Mouse (Mus musculus): ENCODE results near the gene Socs2. TPM values are rescaled to one million over a fixed set of nuclear protein-coding genes. Genes with fewer than 3 reads are reported as not detected.

The Socs2 gene
- polyA plus RNA-seq (2016; fragmentation: Nextera tagmentation; extraction: Ambion mirVana) = 82.8 and 85.0 TPM in 2 replicates

DNA sequence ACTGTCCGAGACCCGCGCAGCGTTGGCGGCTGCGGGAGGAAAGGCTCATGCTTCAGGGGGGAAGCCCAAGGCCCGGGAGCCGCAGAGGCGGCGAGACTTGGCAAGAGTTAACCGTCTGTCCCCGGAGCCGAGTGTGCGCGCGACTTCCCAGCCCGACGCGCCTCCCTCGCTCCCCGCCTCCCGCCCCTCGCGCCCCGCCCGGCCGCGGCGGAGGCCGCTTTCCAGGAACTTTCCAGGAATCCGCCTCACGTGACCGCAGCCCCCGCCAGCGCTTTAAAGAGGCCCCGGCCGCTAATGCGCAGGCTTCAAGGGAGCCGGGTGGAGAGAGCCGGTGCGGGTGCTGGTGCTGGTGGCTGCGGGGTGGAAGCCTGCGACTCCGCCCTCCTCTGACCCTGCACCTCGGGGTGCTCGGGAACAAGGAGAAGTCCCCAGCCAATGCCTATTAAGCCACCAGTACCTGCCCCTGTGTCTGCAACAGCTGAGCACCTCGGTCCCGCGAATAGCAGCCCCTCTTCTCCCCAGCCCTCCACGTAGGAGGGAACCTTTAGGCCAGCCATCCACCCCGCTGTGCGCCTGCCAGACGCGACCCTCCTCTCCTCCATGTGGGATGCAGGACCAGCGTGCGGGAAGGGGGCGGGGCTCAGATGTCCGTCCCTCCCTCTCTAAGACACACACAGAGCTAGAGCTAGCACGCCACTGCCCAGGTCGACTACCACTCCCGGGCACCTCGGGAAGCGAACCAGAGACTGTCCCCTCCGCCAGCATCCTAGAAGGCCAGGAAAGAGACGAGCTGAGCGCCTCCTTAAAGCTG, at the start of gene Socs2:
Gene Socs2, minus strand, starts transcription at position 496 of the 811 bp plus-strand sequence.
- H3K27ac ChIP-seq = peak within 1 kb of the TSS; percentile 90

DNA sequence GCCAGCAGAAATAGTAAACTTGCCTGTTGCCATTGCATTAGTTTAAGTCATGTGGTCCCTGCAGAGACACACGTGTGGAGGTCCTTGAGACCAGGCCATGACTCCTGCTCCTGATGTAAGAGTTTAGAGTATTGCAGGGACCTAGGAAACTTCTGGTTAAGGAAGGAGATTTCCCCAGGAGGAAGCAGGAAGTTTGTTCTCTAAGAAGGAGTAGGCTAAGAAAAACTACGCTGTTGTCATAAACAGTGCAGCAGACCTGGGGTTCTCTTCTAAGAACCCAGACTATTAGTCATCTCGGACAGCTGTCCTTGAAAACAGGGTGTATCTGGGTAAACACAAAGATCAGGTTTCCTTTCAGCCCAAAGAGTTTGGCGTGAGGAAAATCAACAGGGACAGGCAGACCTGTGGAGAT, 48.5 kb upstream of the Socs2 start:
- no peak for ATAC-seq (ENCODE audit: low FRiP score)
- Histone ChIP-seq H3K27ac (no peak overlapping the region), H3K27me3 (no peaks in the 10 kb centered on the region), H3K36me3 (no peaks in the 10 kb centered on the region), H3K4me3 (no peak overlapping the region), H3K9me3 (replicated peaks) (no peaks in the 10 kb centered on the region), H3K9ac (no peak overlapping the region), H3K4me1 (no peaks in the 10 kb centered on the region), H3K4me2 (replicated peaks) (no peak overlapping the region)
- WGBS = 58% methylated on average over 4 of the region's 4 CpGs

More for the DNA sequence above, at the start of gene Socs2:
- H3K4me2 ChIP-seq (replicated peaks) = peak within 1 kb of the TSS; percentile 96
- no peaks in the 10 kb centered on the region for H3K9me3 ChIP-seq (replicated peaks)
- peak within 1 kb of the TSS; percentile 83 for H3K9ac ChIP-seq
- 0 out of 2 replicates have a peak, but pooled peaks cover 11% of the 10 kb centered on the region for H3K27me3 ChIP-seq
- ATAC-seq (ENCODE audit: low FRiP score) = peak; percentile 86
- peaks cover 14% of the 10 kb centered on the region for H3K4me1 ChIP-seq
- WGBS = under 1% methylated on average over 52 of the region's 66 CpGs
- no peaks in the 10 kb centered on the region for H3K36me3 ChIP-seq
- peak within 1 kb of the TSS; percentile 68 for H3K4me3 ChIP-seq

DNA sequence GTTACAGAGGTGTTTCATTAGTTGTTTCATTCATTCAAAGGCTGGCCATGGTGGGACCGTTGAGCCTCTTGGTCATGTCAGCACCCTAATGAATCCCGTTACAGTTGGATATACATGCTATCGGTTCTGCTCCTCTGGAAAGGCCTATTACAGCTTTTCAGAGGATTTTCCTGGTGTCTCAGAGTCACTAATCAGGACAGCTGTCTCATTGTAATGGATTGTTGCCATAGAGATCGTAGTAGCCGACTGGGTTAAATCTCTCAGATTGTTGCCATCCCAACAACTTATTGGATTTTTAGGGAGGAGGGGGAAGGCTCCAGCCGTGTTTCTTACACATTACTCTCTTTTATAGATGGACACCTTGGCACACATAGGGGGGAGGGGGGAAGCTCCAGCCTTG, 47.5 kb upstream of the Socs2 start:
- no peaks in the 10 kb centered on the region for H3K4me1 ChIP-seq
- no peak for ATAC-seq (ENCODE audit: low FRiP score)
- H3K27ac ChIP-seq = no peak overlapping the region
- no peak overlapping the region for H3K9ac ChIP-seq
- H3K9me3 ChIP-seq (replicated peaks) = no peaks in the 10 kb centered on the region
- no peaks in the 10 kb centered on the region for H3K27me3 ChIP-seq
- H3K4me3 ChIP-seq = no peak overlapping the region
- no peaks in the 10 kb centered on the region for H3K36me3 ChIP-seq
- 68% methylated on average over 6 of the region's 6 CpGs for WGBS
- no peak overlapping the region for H3K4me2 ChIP-seq (replicated peaks)

DNA sequence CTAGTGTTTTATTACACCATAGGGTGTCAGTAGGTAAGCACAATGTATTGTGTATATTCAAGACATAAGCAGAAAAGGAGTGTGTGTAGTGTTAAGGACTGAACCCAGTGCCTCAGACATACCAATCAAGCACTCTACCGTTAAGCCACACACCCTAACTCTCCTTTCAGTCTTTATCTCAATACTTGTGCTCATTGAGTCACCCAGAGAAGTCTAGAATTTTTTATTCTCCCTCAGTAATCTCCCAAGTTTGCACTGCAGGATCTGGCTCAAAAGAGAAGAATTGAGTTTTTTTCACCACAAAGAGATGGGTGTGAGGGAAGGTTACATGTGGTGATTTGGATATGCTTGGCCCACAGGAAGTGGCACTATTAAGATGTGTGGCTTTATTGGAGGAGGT, 45.3 kb upstream of the Socs2 start:
- 81% methylated on average over 1 of the region's 1 CpGs for WGBS
- Histone ChIP-seq H3K27ac (no peak overlapping the region), H3K4me1 (no peaks in the 10 kb centered on the region), H3K4me2 (replicated peaks) (no peak overlapping the region), H3K9me3 (replicated peaks) (no peaks in the 10 kb centered on the region), H3K9ac (no peak overlapping the region), H3K27me3 (no peaks in the 10 kb centered on the region), H3K4me3 (no peak overlapping the region), H3K36me3 (no peaks in the 10 kb centered on the region)
- ATAC-seq (ENCODE audit: low FRiP score) = no peak

DNA sequence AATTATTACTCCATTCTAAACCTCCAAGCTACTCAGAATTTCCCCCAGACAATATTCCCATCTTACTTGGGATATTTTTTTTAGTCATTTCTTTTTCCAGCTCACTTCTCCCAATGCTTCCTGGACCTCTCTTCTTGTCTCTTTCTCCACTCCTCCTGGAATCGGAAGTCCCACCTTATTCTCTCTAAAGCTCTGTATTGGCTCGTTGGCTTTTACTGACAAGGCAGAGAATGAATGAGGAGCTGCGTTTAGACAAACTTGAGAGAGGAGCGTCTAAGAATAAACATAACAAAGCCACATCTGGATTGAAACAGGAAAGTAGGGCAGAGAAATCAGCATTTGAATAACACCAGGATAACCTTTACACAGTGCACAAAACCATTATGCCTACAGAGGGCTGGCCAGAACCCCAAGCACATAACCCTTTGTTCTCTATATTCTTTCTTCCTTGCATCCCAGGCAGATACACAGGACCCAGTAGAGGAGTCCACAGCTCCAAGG, 44.1 kb upstream of the Socs2 start:
- Histone ChIP-seq H3K27ac (no peak overlapping the region), H3K9ac (no peak overlapping the region), H3K9me3 (replicated peaks) (no peaks in the 10 kb centered on the region), H3K4me2 (replicated peaks) (no peak overlapping the region), H3K27me3 (no peaks in the 10 kb centered on the region), H3K36me3 (no peaks in the 10 kb centered on the region), H3K4me1 (no peaks in the 10 kb centered on the region), H3K4me3 (no peak overlapping the region)
- ATAC-seq (ENCODE audit: low FRiP score) = no peak
- WGBS = 54% methylated on average over 4 of the region's 4 CpGs

DNA sequence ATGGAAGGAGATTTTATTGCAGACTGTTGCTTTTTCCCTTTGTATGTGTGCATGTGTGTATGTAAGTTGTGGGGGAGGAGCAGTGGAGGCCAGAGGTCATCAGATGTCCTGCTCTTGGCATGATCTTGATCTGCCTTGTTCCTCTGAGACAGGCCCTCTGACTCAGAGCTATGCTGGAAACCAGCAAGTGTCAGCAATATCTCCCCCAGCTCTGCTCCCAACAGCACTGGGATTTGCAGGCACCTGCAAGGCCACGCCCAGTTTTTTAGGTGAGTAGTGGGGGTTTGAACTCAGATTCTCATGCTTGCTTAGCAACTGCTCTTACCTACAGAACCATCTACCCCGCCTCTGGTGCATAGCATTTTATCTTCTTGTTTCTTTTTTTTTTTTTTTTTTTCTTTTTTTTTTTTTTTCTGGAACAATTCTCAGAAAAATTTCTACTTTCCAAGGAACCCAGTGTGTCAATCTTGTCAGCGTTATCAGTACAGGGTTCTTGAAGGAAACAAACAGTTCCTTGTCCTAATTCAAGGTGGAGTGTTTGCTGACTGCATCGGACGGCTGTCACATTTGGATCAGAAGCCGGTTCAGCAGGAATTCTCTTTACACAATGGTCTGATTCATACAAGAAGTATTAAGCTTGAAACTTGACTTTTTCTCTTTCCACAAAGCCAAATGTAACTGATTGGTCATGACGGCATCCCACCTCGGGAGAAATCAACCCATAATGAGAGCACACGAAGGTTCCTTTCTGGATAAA, 41.2 kb upstream of the Socs2 start:
- no peak overlapping the region for H3K9ac ChIP-seq
- no peaks in the 10 kb centered on the region for H3K36me3 ChIP-seq
- no peak overlapping the region for H3K4me2 ChIP-seq (replicated peaks)
- H3K4me1 ChIP-seq = no peaks in the 10 kb centered on the region
- 81% methylated on average over 9 of the region's 9 CpGs for WGBS
- no peaks in the 10 kb centered on the region for H3K9me3 ChIP-seq (replicated peaks)
- H3K4me3 ChIP-seq = no peak overlapping the region
- H3K27ac ChIP-seq = no peak overlapping the region
- no peak for ATAC-seq (ENCODE audit: low FRiP score)
- H3K27me3 ChIP-seq = no peaks in the 10 kb centered on the region

DNA sequence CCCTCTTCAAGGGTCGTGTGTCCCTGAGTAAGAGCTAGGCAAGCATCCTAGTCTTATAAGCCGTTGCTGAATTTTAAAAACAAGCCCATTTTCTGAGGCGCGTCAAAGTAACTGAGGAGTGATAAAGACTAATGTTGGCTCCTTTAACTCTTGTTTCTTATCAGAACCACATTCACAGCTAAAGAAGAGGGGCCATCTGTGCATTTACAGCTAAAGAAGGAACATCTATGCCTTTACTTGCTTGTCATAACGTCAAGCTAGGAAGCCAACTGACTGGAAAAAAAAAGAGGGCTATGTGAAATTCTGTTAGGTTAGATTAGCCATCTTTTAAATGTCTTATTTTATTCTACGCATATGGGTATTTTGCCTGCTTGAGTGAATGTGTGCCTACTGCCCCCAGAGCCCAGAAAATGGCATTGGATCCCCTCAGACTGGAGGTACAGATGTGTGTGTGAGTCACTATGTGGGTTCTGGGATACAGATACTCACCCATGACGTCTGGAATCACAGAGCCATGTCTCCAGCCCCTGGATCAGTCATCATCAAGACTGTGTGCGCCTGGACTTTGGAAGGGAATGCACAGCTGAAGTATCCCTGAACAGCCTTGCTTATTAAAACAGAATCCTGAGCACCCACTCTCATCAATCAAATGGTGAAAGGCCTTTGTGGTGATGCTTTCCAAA, 40.5 kb upstream of the Socs2 start:
- Histone ChIP-seq H3K9ac (no peak overlapping the region), H3K4me2 (replicated peaks) (no peak overlapping the region), H3K27ac (no peak overlapping the region), H3K9me3 (replicated peaks) (no peaks in the 10 kb centered on the region), H3K4me3 (no peak overlapping the region), H3K36me3 (no peaks in the 10 kb centered on the region), H3K27me3 (no peaks in the 10 kb centered on the region), H3K4me1 (no peaks in the 10 kb centered on the region)
- no peak for ATAC-seq (ENCODE audit: low FRiP score)
- WGBS = 88% methylated on average over 8 of the region's 8 CpGs

DNA sequence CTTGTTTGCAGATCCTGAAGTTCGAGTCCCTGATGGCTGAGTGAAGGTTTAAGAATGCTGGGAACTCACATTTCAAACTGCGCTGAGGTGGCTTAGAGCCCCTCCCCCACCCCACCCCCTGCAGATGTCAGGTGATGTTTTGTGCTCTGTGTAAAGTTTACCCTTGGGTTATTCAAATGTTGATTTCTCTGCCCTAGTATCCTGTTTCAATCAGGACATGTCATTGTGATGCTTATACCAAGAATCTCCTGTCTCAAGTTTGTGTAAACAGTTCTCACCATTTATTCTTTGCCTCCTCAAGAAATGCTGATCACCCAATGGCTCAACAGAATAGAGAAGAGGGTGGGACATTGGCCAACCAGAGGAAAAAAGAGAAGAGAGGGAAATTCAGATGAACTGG, 39.1 kb upstream of the Socs2 start:
- H3K36me3 ChIP-seq = no peaks in the 10 kb centered on the region
- no peaks in the 10 kb centered on the region for H3K4me1 ChIP-seq
- no peak overlapping the region for H3K4me2 ChIP-seq (replicated peaks)
- no peaks in the 10 kb centered on the region for H3K27me3 ChIP-seq
- no peak for ATAC-seq (ENCODE audit: low FRiP score)
- no peak overlapping the region for H3K4me3 ChIP-seq
- no peak overlapping the region for H3K9ac ChIP-seq
- no peak overlapping the region for H3K27ac ChIP-seq
- WGBS = 49% methylated on average over 2 of the region's 2 CpGs
- H3K9me3 ChIP-seq (replicated peaks) = no peaks in the 10 kb centered on the region

DNA sequence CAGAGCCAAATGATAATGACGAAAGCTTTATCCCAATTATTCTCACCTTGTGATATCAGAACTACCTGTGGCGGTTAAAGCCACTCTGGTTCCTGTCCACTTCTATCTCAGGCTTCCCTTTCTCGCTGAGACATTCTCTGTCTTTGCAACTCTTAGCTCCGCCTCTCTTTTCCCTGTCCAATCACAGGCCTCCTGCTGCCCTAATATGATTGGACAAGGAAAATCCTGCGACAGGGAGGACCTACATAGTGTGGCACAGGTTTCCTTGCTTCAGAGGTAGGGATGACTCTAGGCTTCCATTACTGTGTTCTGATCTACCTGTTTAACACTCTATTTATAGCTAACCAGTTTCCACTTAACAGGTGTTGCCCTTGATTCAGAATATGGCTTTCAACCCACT, 36.3 kb upstream of the Socs2 start:
- no peak overlapping the region for H3K9ac ChIP-seq
- WGBS = 90% methylated on average over 5 of the region's 5 CpGs
- H3K27ac ChIP-seq = no peak overlapping the region
- no peak for ATAC-seq (ENCODE audit: low FRiP score)
- H3K9me3 ChIP-seq (replicated peaks) = no peaks in the 10 kb centered on the region
- H3K4me2 ChIP-seq (replicated peaks) = no peak overlapping the region
- no peaks in the 10 kb centered on the region for H3K36me3 ChIP-seq
- H3K4me1 ChIP-seq = no peaks in the 10 kb centered on the region
- H3K4me3 ChIP-seq = no peak overlapping the region
- no peaks in the 10 kb centered on the region for H3K27me3 ChIP-seq

DNA sequence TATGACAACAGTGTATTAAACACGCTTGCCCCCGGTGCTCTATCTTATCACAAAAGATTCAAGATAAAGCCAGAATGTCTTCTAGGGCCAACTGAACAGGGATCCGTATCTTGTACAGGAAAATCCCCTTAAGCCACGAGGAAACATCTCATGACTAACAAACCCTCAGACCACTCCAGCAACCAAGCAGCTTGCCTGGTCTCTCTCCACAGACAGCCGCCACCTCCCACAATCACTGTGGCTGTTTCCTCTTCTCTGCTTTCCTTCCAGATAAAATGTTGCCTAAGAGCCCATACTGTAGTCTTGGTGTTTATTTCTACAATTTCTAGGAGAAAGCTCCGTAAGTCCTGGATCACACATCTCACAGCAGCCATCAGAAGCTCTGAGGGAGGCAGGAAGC, 32.1 kb upstream of the Socs2 start:
- no peak overlapping the region for H3K27ac ChIP-seq
- no peaks in the 10 kb centered on the region for H3K4me1 ChIP-seq
- H3K4me3 ChIP-seq = no peak overlapping the region
- no peak overlapping the region for H3K9ac ChIP-seq
- H3K36me3 ChIP-seq = no peaks in the 10 kb centered on the region
- WGBS = 85% methylated on average over 6 of the region's 6 CpGs
- no peak overlapping the region for H3K4me2 ChIP-seq (replicated peaks)
- ATAC-seq (ENCODE audit: low FRiP score) = no peak
- H3K27me3 ChIP-seq = no peaks in the 10 kb centered on the region
- no peaks in the 10 kb centered on the region for H3K9me3 ChIP-seq (replicated peaks)

DNA sequence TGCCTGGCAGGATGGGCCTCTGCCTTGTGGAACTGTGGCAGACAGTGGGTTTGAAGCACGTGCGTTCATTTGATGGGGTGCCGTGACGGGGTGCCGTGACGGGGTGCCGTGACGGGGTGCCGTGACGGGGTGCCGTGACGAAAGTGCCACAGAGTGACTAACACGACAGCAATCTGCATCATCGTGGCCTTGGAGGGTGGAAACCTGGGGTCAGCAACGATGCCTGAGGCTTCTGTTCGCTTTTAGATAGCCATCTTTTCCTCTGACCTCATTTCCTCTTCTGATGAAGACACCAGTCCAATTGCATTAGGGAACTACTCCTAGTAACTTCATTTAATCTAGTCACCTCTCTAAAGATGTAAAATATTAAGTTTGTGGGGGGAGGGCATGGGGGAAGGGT, 31.0 kb upstream of the Socs2 start:
- H3K4me3 ChIP-seq = no peak overlapping the region
- H3K4me1 ChIP-seq = no peaks in the 10 kb centered on the region
- no peaks in the 10 kb centered on the region for H3K9me3 ChIP-seq (replicated peaks)
- no peaks in the 10 kb centered on the region for H3K36me3 ChIP-seq
- no peak overlapping the region for H3K9ac ChIP-seq
- no peak overlapping the region for H3K4me2 ChIP-seq (replicated peaks)
- ATAC-seq (ENCODE audit: low FRiP score) = no peak
- no peak overlapping the region for H3K27ac ChIP-seq
- 93% methylated on average over 16 of the region's 16 CpGs for WGBS
- H3K27me3 ChIP-seq = no peaks in the 10 kb centered on the region
